Mouse (Mus musculus) c-Kit-positive CD71-positive TER-119-negative erythroid progenitor cells, embryonic 14.5 days (primary cell): Measurements from ENCODE around the gene Itpk1.

ENCODE experiments used
- DNase-seq: peaks from one replicate; pipeline ENCODE4 v3.0.0-alpha.2; 2013; ENCODE audit warnings: low read depth

Itpk1 gene

DNA sequence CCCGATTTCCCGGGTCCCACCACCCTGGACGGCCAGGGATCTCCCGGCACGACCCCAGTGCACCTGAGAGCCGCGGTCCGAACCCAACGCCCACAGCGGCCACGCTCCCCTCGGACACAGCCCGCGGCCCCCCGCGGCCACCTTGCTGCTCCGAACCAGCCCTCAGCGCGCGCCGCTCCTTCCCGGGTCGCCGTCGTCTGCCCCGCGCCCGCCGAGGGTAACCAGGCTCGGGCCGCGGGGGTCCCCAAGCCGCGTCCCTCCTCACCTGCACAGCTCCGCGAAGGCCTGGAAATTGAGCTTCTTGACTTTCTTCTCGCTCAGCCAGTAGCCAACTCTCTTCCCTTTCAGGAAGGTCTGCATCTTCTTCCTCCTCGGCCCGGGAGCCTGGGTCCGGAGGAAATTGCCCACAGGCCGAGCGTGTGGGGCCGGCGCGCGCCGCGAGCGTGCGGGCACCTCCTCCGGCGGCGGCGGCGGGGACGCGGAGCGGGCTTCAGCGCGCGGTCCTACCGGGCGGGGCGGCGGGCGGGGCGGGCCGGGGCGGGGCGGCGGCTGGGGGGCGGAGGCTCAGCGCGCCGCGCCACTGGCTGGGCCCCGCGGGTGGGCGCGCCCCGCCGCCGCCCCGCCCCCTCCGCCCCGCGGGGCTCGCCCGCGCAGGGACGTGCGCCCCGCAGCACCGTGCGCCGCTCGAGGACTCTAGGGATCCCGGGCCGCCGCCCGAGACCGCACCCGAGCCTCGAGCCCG is at the start of gene Itpk1:
Gene Itpk1 (minus strand): TSS at position 474 of the 742 bp plus-strand sequence.
- DNase-seq: no peak

DNA sequence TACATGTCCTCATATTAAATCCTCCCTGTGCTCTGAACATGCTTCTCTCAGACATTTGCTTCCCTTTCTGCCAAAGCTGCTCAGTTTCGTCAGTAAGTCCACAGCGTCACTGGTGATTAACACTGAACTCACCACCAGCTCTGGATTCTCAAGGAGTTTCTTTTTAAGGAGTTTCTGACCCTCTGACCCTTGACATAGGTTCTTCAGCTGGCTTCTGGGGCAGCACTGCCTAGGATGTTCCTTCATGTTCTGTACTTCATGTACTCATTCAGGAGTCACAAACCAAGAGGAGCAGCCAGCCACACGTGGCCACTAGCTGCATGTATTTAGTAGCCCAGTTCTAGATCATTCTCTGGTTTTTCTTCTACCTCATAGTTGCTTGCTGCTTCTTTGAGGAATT is 43.5 kb upstream of the Itpk1 start:
- DNase-seq: no peak

DNA sequence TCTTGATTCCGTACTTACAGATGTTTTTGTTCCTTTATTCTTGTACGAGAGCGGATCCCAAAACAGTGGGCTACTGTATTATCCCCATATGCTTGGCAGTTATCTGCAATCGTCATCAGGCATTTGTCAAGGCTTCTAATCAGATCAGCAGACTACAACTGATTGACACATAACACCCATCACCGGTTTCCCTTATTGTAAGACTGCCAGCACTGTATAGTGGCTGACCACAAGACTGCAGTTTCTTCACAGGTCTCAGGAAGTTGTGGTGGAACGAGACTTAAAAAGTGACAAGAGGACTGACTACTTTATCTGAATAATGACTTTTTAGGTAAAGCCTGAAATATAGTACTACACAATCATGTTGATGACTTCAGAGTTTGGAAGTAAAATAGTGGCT is 40.1 kb upstream of the Itpk1 start:
- no peak for DNase-seq

DNA sequence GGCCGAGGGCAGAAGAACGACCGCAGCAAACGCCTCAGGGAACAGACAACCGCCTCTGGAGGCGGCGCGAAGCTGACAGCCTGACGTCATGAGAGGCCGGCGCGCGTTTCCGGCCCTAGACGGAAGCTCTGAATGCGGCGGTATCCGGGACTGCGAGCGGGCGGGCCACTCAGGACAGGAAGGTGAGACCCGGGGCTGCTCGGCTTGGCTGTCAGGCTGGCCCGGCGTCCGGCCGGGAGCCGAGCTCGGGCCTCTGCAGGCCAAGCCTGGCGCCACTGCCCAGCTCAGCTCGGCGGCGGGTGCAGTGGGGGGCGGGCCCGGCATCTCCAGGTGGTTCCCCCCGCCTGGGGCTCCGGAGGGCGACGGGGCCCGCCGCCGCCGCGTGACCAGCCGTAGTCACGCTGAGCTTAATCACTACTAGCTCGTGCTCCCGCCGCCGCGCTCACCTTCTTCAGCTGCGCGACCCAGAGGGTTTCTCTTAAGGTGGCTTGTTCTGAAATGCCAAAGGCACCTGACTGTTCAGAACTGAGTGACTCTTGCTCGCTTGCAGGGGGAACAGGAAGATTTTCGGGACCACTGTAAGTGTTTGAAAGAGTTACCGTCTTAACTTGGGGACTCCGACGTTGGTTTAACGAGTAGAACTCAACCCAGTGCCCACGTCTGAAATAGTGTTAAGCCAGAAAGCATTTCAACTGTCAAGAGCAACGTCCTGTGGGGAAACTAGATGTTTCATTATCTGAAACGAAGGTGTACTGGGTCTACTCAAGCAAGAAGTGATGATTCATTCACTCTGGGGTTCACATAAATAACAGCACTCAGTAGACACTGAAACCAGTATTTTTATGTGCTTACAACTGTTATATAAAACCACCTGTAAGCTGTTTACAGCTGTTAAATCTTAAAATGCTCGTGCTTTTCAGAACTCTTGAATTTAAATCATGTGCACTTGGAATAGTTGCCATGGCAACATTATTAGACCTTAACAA is 39.2 kb upstream of the Itpk1 start, which contains the start of the genes Moap1 and Tmem251:
Gene Moap1 (minus strand): TSS at position 73 of the 986 bp plus-strand sequence.
Gene Tmem251 (plus strand): TSS at position 174 of the 986 bp plus-strand sequence.
- peak; percentile 88 for DNase-seq

DNA sequence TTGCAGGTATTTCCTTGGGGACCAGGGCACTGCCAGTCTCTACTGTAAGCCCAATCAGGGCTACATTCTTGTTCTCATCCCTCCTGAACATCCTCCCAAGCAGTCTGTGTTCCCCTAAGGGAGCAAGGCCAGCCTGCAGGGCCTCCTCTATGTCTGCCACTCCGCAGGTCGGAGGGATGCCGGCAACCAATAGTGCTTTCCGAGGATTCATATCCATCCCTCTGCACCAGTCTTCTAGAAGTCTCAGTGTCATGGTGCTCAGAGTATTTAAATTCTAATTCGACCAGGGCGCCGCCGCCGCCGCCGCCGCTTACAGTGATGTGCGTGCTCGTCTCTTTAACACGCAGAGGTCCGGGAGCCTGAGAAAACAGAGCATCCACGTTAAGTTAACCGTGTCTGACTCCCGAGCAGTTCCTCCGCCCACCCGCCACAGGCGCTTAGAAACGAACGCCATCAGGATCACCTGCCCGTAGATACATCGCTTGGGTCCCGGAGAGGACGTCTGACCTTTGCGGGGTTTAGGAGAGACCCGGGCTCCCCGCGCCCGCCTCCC is 38.4 kb upstream of the Itpk1 start:
- DNase-seq: no peak

DNA sequence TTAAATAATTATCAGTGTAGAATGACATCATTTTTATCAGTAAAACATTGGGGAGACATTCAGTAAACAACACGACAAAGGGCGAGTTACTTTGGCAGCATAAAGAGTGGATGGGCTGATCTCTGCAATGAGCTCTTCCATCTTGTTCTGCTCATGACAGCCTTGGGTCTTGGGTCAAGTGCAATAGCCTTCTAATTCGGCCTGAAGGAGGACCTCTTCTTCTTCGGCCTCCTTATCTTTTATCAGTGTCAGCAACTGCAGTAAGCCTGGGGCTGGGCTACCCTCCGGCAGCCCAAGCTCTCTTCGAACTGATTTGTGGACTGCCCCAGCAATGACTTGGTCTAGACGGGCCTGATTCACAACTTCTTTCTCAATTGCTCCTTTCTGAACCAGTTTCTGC is 37.3 kb upstream of the Itpk1 start:
- DNase-seq: no peak

DNA sequence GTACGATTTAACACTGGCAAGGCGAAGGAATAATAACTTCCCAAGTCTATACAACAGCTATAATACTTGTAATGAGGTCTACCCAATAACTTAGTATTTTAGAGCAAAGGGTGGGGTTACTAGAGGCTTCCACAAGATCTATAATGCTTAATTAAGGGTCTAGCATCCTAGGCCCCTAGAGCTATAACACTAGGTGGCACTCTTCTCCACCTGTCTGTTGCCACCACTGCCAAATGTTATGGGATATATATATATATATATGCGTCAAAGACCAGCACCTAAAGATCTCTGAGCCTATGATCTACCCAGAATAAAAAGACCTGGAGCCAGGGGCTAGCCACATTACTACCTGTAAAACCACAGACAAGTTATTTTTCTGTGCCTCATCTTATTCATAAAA is 35.6 kb upstream of the Itpk1 start:
- DNase-seq: no peak

DNA sequence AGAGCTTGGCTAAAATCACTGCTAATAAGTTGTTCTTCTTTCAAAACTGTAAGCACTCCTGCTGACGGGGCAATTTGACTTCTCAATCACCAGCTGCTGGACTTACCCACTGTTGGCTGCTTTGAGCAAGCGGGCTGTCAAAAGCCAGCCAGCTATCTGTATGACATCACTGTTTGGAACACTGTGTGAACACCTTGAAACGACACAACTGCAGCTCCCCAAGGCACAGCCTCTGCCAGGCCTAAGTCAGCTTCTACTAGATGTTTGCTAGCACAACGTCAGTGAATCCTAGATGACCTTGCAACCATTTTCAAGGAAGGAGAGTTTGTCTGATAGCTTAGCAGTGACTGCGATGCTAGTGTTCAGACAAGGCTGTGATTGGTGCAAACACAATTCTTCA is 34.4 kb upstream of the Itpk1 start:
- DNase-seq: no peak

DNA sequence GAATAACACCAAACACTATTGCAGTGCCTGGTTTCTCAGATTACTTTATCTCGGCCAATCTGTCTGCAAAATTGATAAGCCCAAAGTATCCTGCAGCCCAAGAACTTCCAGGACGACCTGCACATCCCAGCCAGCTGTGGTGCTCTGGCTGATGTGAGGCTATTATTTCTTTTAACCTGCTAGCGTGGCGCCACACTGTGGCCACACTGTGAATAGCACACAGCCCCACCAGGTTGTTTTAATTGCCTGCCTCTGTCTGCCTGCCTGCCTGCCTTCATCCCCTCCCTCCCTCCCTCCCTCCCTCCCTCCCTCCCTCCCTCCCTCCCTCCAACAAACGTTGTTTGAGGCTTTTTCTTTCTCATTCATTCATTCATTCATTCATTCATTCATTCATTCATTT is 28.7 kb upstream of the Itpk1 start:
- peak; percentile 62 for DNase-seq

DNA sequence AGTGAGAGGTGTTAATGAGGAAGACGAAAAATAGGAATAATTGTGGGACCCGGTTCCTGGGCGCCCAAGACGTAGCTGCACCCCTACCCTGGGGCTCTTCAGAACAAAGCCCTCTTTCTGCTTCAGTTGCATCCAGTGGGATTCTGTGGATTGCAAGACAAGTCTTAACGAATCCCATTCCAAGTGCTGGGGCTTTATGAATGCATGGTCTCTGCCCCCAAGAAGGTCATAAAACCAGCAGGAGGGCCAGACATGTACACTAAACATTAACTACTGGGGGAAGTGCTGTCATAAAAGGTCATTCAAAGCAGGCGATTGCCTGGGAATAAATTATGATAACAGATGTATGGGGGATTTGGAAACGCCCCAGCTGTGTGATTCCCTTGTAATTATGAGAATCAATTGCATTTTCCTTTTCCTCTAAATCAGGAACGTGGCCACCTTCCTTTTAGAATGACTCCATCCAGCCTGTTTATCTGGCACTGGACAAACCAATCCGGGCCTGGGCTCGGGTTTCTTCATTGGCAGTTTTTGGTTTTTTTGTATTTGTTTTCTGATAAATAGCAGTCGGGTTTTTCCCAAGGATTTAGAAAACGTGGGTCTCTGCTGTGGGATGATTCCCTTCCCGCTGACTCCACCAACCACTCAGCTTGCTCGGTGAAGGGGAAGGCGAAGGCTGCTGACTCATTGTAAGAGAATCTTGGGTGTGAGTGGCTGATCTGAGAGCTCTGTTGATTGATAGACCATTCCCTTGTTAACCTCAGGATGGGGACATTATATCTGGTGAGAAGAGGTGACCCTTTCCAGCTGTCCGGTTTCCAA is 26.3 kb upstream of the Itpk1 start:
- no peak for DNase-seq

DNA sequence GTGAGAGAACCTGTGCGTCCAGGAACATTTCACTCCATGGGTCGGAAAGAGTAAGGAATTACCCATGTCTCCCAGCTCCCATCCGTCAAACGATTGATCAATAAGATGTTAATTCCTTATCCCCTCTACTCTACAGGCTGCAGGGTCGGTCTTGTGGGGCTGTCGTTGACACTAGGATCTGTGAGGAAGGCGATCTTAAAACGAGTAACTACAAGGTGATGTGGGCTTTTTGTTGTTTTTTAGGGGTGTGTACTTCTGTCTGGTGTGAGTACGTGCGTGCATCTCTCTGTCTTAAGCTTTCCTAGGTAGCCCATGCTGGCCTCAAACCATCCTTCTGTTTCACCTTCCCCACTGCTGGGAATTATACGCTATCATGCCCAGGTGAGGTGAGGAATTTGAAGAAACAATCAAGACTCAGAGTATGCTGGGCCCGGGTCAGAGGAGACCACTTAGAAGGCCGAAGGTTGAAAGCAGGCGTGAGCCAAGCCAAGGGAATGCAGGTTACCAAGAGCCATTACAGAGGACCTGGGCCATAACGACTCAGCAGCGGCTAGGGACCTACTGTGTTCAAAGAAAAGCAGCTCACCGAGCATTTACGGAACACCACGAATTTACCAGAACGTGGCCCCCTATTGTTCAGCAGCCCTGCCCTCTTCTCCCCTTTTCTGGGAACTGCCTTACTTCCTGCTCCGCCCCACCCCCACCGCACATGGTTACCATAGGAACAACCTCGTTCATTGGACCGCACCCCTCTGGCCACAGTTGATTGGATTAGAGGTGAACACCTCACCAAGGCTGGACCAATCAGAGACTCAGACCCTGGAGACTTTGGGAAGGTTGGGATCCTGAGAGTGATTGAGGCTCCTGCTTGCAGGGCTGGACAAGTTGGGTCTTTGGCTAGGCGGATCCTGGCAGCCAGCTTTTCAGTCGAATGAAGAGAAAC is 25.4 kb upstream of the Itpk1 start:
- peak; percentile 78 for DNase-seq

DNA sequence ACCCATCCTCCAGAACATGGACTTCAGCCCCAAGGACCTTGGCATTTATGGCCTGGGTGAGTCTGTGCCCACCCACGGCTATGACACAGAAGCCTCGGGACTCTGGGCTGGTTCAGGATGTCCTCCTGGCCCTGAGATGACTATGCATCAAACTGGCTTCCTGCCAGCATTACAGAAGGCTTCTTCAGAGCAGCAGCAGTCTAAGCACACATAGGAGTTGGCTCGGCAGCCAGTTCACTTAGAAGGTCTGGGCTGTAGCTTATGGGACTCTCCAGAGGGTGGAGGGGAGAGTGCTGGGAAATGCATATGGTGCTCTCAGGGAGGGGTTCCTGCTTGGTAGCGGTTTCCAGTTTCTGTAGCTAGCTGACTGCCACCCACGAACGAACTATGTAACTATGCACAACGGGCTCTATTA is 21.0 kb upstream of the Itpk1 start:
- DNase-seq: no peak

DNA sequence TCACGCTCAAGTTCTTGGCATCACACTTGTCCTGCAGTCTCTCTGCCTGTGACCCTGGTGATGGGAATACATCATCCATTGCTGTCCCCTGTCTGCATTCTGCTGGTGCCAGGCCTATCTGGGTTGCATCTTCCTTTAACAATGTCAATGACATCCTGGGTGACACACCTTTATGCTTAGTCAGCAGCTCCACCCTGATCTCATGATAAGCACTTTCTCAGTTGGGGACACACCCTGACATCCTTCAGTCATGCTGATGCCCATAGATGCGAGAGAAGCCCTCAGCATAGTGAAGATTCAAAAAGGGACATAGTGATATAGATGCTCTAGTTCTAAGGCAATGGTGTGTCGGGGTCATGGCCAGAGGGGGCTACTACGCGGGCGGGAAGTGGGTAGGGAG is 20.4 kb upstream of the Itpk1 start:
- no peak for DNase-seq

DNA sequence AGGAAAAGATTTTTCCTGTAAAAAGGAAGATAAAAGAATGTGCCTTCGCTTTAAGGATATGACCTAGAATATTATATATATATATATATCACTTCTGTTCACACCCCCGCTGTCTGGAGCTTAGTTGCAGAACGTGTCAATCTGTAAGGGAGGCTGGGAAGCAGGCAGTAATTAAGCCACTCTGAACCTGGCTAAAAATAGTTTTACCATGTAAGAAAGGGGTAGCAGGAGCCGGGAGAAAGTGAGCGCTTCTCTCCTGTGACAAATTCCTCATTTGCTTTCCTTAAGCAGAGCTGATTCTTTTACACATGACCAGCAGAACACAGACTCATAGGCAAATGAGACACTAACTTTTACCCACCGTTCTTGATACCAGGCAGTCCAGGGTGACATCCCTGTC is 19.1 kb upstream of the Itpk1 start:
- DNase-seq: no peak

DNA sequence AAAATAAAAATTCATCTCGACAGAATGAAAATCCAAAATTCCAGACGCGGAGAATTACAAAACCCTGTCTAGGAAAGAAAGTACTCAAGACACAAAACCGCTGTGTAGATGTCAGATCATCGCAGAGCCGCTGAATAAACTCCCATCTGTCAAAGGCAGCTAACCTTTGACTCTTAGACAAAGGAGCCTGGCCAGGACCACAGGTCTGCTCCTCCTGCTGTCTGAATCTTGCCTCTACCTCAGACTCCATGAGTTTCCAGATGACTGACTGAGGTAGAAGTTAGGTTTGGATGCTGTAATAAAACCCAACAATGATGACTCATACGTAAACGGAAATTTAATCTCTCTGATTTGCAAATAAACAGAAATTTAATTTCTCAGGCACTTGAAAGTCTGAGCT is 18.2 kb upstream of the Itpk1 start:
- DNase-seq: no peak

DNA sequence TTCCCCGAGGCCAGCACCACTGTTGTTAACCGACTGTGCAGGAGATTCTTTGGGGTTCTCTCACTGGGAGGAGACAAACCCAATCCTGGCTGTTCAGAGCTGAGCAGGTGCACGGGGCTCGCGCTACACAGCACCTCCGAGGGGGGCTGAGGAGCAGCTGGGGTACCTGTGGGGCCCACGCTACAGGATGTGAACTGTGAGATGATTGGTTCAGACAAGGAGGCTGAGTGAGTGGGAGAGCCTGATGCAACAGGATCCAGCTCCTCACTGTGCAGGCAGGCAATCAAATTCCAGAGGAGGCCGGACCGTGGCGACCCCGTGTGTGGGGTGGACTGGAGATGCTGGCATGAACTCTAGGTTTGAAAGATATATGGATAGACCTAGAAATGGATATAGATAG is 17.7 kb upstream of the Itpk1 start:
- no peak for DNase-seq

DNA sequence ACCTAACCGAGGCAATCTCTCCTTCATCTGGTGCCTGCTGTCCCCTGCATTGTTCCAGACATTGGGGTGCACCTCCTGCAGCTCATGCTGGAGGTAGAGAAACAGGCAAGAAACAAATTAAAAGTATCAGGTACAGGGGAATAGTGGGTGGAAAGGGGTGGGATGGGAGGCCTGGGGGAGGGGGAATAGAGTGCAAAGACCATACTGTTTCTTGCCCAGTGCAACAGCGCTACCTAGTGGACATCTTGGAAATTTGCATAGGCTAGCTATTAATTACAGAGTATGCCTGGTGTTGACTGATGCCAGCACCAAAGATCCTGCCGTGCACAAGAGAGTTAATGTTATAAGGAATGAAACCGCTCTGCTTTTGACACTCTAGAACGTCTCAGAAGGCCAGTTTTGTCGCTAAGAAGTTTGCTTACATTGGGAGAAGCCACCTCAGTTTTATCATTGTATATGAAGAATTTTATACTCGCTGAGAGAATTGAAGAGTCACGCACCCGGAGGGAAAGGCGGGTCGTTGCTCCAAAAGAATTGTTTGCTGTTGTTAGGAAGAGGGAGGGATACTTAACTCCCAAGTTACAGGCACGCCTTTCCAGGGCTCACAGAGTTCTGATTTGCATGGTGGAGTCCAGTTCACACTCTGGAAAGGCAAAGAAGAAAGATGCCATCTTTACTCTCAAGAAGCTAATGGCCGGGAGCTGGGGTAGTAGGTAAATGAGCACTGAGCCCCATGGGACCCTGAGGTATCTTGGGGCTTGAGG is 15.0 kb upstream of the Itpk1 start:
- no peak for DNase-seq

DNA sequence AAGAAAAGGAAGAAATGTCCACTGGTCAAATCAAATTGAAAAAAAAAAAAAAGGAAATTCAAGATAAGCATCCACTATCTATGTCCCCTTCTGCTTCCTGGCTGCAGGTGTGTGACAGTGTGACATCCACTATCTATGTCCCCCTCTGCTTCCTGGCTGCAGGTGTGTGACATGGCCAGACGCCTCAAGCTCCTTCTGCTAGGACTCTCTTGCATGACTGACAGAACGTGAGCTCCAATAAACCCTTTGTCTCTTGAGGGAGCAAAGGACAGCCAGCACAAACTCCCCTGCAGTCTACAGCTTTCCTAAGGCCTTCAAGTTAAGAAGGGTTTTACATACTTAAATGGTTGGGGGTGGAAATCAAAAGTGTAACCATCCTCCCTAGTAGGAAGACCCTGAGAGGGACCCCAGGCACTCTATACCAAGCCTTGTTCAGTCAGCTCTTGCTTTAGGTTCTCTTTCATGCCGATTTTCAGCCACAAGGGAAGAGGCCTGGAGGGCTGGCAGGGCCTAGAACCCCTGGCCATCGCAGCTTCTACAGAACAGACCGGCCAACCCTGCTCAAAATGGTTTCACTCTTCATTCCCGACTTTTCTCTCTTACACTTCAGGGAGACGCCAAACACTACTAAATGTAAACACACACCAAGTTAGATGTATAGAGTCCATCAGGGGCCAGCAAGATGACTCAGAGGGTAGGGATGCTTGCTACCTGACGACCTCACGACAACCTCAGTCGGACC is 10.1 kb upstream of the Itpk1 start:
- DNase-seq: no peak

DNA sequence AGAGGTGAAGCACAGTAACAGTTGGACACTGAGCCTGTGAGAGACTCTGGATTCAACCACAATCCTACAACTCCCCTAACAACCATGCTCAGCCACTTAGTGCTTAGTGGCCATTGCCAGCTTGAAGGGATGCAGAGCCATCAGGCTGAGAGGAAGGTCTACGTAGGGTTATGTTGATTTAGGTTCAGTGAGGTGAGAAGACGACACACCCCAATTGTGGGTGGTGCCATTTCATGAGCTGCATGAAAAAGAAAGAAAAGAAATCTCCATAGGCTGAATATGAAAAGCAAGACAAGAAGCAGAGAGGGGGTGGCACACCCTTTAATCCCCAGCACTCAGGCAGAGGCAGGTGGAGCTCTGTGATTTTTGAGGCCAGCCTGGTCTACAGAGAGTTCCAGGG is 9.4 kb upstream of the Itpk1 start:
- DNase-seq: no peak
